Mouse (Mus musculus) lung, postnatal 36 days (tissue): ENCODE data around the gene Magi2.
A peak's percentile ranks its signal among the peaks of the same experiment; 100 is the strongest.
"Not testable (repeated sequence)": the region's sequence is repeated elsewhere in the genome, so short reads cannot be mapped to it uniquely, and the experiment has no call there.

Experiments
- DNase-seq: peaks from one replicate; pipeline ENCODE4 v3.0.0; 2022; ENCODE audit warnings: mixed read lengths

Gene Magi2

DNA sequence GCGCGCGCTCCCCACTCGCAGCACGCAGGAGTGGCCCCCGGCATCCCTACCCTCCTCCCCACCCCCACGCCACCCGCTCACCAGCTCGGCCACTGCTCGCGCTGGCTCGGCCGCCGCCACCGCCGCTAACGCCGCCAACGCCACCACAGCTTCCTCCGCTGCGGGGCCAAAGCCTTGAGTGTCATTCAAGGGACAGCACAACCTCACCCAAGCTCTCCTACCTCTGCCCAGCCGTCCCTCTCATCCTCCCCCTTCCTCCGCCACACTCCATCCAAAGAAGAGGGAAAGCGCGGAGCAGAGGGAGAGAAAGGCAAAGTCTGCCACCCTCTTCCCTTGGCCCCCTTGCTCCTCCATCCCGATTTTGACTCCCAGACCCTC, at the start of gene Magi2:
Magi2 (plus strand) TSS at position 171 of the 378 bp plus-strand sequence.
- no peak for DNase-seq

DNA sequence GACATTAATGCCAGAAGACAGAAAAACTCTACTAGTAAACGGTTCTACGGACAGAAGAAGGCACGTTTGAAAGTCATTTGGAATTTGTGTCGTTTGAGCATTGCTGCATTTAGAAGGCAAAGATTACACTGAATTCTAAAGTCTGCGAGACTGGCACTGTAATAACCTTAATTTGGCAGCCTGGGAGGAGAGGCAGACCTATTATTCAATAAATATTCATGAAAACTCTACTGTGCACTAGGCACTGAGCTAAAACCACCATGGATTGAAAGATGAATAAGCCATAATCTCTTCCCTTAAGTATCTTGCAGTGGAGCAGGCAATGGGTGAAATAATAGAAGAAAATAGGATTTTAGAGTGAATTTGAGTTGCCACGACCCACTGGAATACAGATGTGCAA, 48.2 kb upstream of the Magi2 start:
- no peak for DNase-seq

DNA sequence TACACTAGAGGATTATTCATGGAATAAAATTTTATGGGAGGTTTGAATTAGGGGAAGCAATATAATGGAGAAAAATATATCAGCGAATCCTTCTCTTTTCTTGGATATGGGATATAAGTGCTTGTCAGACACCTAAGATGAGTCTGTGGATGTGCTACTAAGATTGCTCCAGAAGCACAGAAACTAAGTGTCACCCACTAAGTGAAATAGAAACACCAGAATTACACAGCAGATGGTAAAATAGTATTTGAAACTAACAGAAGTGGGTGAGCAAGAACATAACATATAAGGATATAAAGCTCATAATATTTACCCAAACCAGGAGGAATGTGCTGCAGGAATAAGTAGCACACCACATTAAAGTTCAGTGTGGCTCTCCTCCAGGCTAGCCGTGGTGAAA, 40.7 kb upstream of the Magi2 start:
- DNase-seq, result no peak

DNA sequence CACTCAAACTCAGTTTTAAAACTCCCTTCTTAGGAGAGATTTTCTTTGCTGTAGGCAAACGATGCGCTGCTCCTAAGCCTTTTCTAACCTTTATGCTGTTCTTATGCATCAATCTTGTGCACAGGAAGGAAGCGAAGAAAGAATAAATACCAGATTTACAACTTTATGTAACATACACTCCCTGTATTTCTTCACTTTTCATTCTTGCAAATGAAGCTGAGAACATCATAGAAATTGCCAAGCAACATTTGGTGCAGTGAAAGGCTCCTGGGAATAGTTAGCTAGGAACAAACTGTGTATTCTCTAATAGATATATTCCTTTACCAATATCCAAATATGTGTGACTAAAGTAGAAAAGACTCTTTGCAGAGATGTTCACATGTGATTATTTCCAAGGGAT, 15.2 kb upstream of the Magi2 start:
- no peak for DNase-seq

DNA sequence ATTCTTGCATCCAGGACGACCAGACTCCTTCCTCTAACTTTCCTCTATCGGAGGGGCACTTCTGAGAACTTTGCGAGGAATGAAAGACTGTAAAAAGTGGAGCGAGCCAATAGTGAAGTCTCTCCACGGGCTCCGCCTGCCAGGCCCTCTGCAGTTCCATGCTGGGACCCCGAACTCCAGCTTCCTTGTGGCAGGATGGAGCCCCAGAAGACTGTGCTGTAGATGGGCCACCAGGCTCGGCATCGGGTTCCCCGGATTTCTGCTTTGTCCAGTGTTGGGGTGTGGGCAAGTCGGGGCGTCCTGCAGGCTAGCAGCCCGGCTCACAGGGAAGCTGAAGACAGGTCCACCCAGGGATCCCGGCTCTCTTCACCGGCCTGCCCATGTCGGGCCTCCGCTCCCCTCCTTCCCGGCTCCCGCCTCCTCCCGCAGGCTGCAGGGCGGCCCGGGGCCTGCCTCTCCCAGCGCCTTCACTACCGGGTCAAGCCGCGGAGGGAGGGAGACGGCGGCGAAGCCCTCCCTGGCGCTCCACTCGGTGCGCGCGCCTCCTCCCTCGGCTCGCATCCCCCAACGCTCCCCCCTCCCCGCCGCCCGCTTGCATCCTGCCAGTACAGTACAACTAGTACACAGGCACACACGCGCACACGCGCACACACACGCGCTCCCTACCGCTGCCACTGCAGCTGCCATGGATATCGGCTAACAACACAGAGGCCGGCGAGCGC, 531 bp upstream of the Magi2 start:
- DNase-seq, result peak; percentile 41

DNA sequence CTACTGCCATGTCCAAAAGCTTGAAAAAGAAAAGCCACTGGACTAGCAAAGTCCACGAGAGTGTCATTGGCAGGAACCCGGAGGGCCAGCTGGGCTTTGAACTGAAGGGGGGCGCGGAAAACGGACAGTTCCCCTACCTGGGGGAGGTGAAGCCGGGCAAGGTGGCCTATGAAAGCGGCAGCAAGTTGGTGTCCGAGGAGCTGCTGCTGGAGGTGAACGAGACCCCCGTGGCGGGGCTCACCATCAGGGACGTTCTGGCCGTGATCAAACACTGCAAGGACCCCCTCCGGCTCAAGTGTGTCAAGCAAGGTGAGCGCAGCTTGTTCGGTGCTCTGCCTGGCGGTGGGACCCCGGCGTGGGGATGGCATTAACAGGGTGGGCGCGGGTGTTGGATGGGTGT, 445 bp downstream of the Magi2 start:
- DNase-seq, result no peak

DNA sequence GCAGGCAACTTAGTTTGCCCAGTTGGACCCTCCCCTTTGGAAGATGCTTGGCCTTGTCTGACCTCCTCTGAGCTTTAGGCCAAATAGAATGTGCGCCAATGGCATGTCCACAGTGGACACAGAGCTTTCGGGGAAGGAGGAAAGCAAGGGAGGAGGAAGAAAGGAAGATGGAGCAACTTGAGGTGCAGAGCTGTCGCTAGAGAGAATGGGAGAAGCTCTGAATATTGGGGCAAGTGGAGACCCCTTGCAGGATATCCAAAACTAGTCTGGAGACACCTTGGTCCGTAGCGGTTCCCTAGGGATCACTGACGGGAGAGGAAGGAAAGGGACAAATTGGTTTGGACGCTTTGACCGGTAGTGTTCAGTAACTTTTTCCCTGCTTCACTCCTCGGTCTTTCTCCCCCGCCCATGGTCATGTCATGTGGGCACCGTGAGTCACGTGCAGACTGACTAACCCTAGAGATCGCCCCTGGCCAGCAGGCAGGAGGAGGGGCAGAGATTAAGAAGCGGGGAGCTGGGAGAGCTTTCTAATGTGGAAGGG, 1.0 kb downstream of the Magi2 start:
- peak; percentile 17 for DNase-seq

DNA sequence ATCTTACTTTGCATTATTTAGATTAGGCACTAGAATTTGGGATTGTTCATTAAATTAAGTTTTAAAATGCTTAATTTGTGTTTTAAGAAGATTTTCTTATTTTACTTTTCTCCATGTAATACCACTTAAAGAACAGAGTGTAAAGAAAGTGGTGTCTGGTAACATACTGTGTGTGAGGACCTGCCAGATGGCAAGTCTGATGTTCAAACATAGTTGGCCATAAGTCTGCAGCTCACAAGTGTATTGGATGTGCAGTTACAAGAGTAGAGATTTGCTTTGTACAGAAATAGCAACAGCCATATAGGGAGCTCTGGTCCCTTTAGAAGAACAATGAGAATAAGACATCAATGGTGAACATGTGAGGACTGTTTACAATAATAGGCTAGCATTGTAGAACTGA, 15.0 kb downstream of the Magi2 start:
- no peak for DNase-seq

DNA sequence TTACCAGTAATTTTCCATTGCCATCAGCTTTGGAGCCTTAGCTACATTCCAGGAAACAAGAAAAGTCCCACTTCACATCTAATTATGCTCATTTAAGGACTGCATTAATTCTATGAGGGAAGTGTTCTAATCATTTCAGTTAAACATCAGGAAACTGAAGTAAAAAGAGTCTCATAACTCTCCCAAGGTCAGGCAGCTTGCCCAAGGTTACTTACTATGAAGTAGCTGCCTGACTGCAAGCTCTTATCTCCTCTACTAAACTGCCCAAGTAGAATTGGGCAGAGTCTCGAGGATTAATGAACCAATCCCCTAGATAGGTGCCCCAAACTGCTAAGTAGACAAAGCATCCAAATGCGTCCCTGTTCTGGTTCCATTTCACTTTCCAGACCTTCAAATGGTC, 19.6 kb downstream of the Magi2 start:
- DNase-seq, result no peak

DNA sequence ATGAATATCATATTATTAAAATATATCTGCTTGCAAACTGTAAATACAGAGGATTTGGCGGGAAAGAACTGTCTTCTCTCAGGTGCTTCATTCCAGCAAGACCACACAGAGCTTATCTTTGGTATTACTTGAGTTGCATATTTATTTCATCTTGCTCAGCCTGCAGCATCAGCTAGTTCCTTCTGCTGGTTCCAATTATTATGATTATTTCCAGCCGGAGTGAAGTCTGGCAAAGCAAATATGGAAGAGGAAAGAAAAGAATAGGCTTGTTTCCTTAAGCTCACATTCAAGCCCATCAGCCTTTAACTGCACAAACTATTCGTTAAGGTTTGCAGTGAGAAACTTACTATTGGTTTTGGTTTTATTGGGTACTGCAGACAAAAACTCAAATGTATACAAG, 20.4 kb downstream of the Magi2 start:
- DNase-seq, result no peak

DNA sequence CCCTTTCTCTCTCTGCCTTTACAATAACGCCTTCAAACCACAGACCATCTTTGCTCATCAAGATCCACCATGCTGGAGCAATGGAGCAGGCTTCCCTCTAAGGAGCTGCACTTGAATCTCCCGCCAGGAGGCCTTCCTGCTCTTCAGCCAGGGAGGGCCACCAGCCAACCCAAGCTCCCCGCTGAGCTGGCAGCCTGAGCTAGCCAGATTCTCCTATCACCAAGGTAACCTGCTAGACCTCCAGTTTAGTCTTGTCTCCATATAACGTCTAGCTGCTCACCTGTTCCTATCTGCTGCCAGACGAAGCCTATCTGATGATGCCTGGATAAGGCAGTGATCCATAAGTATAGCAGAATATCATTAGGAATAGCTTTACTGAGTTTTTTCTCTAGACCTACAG, 36.0 kb downstream of the Magi2 start:
- no peak for DNase-seq

DNA sequence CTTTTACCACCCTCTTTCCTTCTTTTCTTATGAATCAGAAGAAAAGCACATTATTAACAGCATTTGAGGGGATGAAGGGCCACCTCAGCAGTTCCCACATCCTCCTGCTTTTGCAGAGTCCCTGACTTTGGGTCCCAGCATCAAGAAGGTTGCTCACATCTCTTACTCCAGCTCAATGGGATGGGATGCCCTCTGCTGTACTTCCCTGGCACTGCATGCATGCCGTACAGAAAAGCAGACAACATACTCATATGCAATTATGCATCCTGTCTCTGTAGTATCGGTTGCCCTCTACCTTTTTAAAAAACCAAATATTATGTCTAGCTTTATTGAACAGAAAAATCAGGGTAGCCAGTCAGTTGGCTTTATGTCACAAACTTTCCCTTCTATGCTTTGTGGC, 37.8 kb downstream of the Magi2 start:
- DNase-seq, result no peak

DNA sequence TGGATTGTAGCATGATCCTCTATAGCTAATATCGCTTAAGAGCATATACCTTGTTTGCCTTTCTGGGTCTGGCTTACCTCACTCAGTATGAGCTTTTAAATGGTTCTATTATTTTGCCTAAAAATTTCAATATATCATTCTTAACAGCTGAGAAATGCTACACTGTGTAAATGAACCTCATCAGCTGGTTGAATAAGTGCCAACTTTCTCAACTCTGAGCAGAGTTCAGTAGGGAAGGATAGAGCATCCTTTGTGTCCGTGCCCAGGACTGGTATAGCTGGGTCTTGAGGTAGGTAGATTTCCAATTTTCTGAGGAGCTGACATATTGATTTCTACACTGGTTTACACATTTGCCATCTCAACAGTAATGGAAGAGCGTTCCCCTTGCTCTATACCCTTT, 65.7 kb downstream of the Magi2 start:
- DNase-seq, result no peak

DNA sequence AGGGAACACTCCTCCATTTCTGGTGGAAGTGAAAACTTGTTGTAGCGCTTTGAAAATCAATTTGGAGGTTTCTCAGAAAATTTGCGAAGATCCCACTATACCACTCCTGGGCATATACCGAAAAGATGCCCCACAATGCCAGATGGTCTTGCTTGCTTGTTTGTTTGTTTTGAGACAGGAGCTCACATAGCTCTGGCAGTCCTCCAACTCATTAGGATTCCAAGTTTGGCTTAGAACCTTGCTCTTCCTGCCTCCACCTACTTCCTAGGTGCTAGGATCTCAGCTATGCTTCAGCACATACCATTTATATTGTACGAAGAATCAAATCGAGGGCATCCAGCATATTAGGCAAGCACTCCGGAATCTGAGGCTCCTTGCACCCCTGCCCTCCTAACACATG, 79.8 kb downstream of the Magi2 start:
- DNase-seq, result no peak

DNA sequence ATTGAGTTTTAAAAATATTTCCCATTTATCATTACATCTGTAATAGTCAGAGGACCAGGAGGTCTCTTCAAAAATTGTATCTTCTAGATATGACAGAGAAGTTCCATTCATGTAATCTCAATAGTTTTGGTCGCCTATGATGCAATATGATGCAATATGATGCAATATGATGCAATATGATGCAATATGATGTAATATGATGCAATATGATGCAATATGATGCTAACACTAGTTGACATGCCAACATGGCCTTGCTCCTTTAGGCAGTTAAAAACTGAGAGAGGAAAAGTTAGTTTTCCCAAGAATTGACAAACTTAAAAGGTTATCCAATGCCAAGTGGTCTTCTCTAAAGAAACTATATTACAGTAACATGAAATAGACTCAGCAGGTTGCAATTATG, 83.0 kb downstream of the Magi2 start:
- DNase-seq, result no peak

DNA sequence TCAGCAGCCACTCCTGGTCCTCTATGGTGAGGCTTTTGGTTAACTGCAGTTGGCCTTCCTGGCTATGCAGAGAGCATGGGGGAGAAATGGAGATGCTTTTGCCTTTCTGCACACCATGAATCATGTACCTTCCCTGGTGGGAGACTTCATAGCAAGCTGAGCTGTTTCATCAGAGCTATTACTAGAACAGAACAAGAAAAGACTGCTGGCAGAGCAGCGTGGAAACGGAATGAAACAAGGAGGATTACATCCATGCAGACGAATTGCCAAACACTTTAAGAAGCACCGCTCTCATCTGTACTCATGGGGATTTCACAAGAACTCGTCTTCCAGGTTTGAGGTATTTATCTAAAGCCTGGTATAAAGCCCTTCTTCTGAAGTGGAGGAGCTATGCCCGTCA, 95.7 kb downstream of the Magi2 start:
- no peak for DNase-seq

DNA sequence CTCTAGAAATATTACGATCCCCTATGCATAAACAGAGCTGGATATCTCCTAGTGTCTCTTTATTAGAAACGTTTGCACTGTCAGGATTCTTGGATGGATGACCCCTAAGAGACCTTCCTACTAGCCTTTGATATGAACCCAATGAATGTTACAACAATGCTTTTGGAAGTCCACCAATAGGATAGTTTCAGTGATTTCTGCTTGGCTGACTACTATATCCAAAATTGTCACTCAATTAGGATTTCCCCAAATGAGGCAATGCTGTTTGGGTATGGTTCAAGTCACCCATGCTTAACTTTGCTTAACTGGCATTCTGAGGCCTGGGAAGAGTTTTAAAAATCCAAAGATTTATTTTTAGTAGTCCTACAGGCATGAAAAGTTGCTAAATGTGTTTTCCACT, 110.7 kb downstream of the Magi2 start:
- DNase-seq, result no peak

DNA sequence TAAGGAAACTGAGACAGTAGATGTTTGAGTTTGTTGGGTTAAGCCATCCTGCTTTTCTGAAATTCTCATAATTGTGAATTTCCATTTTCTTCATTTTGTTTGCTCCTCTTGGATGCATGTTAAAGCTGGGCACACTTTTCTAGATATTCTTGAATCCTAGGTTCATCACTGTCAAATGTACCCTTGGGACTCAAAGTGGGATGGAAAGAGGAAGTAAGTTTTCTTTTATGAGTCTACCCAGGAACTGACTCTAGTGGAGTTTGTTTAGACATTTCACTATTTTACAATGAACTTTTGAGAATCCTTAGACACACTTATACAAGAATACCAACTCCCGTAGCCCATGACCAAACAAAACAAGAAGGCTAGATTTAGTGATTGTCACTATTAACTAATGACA, 141.3 kb downstream of the Magi2 start:
- DNase-seq, result no peak

DNA sequence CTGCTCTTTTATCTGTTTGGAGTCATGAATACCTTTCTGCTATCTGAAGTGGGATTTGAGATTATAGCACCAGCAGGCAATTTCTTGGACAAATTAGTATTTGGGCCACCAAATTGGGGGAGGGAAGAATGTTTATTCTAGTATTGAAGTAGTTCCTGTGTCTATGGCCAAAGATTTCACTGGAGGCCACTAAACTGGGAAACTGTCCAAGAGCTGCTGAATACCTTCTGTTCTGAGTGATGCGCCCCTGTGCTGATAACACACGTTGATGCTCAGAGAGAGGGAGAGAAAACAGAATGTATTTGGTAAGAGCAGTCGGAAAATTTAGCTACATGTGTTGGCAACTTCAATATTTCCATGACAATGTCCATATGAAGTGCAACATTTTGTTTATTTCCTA, 169.0 kb downstream of the Magi2 start:
- no peak for DNase-seq

DNA sequence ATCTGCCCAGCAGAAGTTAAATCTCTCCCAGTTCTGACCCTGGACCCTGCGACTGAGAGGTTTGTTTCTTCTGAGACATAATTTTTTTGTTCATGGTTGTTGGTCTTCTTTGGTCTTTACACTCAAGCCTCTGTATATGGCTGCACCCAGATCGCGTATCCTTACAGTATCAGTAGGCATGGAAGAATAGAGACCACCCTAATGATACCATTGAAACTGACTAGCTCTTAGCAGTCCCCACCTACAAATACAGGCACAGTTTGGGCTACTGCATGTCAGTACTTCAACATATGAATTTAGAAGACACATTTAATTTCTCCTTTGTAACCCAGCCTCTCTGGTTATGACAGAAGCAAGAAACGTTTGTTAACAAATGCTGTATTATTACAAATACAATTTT, 173.5 kb downstream of the Magi2 start:
- DNase-seq, result no peak

DNA sequence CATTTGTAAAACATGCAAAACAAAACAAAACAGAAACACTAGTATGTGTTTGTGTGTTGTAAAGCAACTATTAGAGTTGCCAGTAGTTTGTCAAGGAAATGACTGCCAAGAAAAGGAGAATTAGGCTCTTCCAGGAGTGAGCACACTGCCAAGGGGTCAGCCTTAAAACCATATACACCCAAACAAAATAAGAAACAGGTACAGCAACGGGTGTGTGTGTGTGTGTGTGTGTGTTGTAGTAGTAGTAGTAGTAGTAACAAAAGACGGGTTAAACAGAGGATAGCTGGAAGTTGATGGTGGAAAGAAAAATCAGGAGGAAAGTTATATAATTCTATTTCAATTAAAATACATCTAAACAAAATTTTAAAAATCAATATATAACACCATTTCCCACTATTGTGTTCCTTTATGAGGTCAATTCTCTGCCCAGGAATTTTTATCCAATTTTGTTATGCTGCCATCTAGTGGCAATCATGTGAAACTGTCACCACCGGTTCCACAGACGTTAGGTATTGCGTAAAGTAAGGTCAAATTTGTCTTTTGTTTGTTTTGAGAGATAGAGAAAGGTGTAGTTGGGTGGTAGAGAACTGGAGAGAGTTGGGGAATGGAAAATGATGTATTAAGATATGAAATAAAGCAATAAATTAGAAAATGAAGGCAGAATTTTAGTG, 174.0 kb downstream of the Magi2 start:
- DNase-seq, result peak; percentile 20

DNA sequence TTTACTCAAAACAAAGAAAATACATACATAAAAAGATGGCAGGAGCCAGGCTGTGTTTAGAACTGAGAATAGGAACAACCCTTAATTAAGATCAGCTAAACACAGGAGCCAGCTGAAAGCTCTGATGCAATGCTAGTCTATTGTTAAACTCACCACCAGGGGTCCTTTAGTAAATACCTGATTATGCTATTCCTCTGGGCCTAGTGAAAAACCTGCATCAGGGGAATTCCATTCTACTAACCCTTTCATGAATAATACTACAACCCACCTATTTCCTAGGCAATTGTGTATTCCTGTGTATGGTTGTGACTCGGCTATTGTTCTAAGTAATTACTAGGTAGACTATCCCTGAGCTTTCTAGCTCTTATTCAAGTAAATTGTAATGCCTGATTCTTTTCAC, 177.4 kb downstream of the Magi2 start:
- DNase-seq, result not testable (repeated sequence)

DNA sequence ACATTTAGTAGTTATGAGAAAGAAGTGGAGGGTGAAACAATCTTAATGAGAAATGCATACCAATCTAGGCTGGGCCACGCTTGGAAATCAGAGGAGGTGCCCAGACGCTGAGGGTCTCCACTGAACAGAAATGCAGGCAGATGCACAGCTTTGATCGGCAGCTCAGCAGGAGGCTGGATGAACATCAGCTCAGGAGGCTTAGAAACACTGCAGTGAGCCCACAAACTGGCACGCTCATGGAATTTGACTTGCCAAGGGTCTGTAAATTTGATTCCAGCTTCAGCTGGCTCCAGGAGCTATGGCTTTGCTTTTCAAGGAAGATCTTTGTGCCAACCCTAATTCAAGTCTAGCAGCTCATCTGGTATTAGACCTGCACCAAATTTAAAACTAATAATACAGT, 187.7 kb downstream of the Magi2 start:
- DNase-seq, result no peak

DNA sequence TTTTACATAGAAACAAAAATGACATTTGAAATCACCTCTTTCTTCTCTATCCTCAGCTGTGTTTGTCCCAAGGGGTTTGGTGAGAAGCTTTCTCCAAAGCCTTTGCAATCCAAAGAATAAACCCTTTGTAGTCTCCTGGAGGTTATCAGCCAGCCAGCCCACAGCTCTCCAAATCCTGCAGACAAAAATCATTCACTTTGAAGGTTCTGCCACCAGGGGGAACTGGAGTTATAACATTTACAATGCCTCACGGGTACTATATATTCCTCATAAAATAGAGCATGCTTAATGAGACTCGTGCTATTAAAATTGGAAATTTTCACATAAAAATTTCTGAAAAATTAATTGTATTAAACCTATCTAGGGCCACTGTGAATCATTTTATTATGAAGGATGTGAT, 202.5 kb downstream of the Magi2 start:
- peak; percentile 10 for DNase-seq

DNA sequence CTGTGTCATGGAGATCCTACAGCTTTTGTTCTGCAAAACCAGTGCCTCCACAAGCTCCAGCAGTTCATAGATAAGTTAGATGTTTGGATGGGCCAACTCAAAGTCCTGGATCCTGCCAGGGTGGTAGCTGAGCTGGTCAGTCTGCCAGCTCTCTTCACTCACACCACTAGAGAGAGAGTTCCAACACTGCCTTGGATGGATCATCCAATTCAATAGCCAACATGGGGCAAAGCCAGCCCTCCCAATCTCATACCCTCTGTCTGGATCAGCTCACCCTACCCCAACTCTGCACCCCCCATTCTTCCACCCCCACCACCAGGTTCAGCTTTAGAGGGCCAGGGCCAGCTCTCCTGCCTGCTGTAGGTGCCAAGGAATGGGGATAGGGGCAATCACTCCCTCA, 235.7 kb downstream of the Magi2 start:
- no peak for DNase-seq
